Mouse (Mus musculus): ENCODE data around the gene Cenpt. TPM values are rescaled to one million over a fixed set of nuclear protein-coding genes. Genes with fewer than 3 reads are reported as not detected.
"Not testable (repeated sequence)": the region's sequence is repeated elsewhere in the genome, so short reads cannot be mapped to it uniquely, and the experiment has no call there.

Cenpt gene
- polyA plus RNA-seq, 1 experiment from 2014 or later, result 57.9 TPM

DNA sequence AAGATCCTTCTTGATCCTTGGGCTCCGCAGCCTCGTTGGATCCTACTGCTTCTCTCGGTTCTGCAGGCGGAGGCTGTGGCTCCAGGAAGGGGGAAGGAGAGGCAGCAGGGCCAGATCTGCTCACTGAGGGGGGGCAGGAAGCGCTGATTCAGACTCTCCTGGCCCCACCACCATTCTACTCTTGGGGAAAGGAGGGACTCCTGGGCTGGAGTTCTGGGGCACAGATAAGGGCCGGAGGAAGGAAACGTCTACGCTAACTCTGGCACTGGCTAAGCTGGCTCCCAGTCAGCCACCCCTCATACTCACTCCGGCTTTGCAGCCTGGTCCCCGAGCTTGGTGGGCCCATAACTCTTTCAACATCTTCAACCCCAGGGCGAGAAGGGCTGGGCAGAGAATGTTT, 6.4 kb downstream of the Cenpt start:
- H3K9me3 ChIP-seq, result no peaks in the 10 kb centered on the region
- no peak for DNase-seq (ENCODE audit: extremely low spot score, low spot score)
- no peaks in the 10 kb centered on the region for H3K27me3 ChIP-seq (ENCODE audit: poor library complexity, severe bottlenecking)
- peaks cover 12% of the 10 kb centered on the region for H3K4me1 ChIP-seq
- H3K27ac ChIP-seq, result no peak overlapping the region
- peaks cover 82% of the 10 kb centered on the region for H3K36me3 ChIP-seq (replicated peaks)
- WGBS, result 89% methylated on average over 11 of the region's 11 CpGs
- no peak overlapping the region for H3K4me3 ChIP-seq

DNA sequence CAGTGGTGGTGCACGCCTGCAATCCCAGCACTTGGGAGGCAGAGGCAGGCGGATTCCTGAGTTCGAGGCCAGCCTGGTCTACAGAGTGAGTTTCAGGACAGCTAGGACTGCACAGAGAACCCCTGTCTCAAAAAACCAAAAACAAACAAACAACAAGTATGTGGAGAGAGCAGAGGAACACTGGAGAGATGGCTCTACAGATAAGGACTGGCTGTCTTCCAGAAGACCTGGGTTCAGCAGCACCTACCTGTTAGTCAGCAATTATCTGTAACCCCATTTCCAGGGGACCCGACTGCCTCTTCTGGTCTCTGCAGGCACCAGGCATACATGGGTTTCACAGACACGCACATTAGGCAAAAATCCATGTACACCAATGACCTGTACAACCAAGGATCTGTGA, 13.9 kb downstream of the Cenpt start:
- no peaks in the 10 kb centered on the region for H3K9me3 ChIP-seq

DNA sequence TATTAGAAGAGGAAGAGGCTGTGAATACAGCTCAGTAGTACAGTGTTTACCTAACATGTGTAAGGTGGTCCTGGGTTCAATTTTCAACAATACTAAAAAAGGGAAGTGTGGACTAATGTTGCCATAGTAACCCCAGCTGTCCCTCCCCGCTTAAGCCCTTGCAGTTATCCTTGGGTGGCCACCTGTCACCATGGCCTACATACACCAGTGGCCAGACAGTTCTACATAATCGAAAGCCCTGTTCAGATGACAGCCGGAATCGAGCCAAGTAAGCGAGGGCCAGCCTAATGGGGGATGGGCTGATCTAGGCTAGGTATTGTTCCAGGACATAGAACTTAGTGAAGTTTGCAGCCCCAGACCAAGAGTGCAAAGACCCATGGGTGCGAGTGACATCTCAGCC, 16.1 kb downstream of the Cenpt start:
- no peak for DNase-seq (ENCODE audit: extremely low spot score, low spot score)
- Histone ChIP-seq H3K36me3 (replicated peaks) (peaks cover 13% of the 10 kb centered on the region), H3K27ac (no peak overlapping the region), H3K27me3 (ENCODE audit: poor library complexity, severe bottlenecking) (no peaks in the 10 kb centered on the region), H3K9me3 (no peaks in the 10 kb centered on the region), H3K4me1 (peaks cover 9% of the 10 kb centered on the region; the same call in 1 of the 2 replicates), H3K4me3 (no peak overlapping the region)
- 89% methylated on average over 6 of the region's 6 CpGs for WGBS

More for the DNA sequence above, 13.9 kb downstream of the Cenpt start:
- WGBS, result 89% methylated on average over 5 of the region's 5 CpGs
- no peaks in the 10 kb centered on the region for H3K27me3 ChIP-seq (ENCODE audit: poor library complexity, severe bottlenecking)
- peaks cover 34% of the 10 kb centered on the region for H3K36me3 ChIP-seq (replicated peaks)
- H3K4me3 ChIP-seq, result no peak overlapping the region
- no peak for DNase-seq (ENCODE audit: extremely low spot score, low spot score)
- no peak overlapping the region for H3K27ac ChIP-seq
- H3K4me1 ChIP-seq, result peaks cover 9% of the 10 kb centered on the region; the same call in 1 of the 2 replicates

DNA sequence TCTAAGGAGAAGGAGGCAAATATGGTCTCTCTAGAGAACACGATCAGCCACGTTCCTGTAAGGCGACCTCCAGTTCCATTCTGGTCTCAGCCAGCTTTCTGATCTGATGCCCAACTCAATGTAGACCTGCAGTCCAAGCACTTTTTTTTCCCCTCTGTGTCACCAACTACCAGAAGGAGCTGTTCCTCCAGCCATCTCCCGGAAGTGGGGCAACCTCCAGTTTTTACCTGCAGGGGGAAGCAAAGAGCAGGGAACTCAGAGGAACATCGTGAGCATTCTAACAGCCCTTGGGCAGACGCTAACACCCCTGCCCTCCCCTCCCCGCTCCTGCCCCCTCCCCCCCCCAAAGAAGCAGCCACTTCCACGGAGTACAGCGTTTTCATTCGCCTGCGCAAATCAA, 17.8 kb downstream of the Cenpt start:
- DNase-seq (ENCODE audit: extremely low spot score, low spot score), result peak; percentile 31
- no peaks in the 10 kb centered on the region for H3K27me3 ChIP-seq (ENCODE audit: poor library complexity, severe bottlenecking)
- no peak overlapping the region for H3K4me3 ChIP-seq
- H3K9me3 ChIP-seq, result no peaks in the 10 kb centered on the region
- H3K27ac ChIP-seq, result no peak overlapping the region
- H3K4me1 ChIP-seq, result peaks cover 9% of the 10 kb centered on the region; the same call in 1 of the 2 replicates
- 31% methylated on average over 11 of the region's 11 CpGs for WGBS
- H3K36me3 ChIP-seq (replicated peaks), result no peaks in the 10 kb centered on the region

DNA sequence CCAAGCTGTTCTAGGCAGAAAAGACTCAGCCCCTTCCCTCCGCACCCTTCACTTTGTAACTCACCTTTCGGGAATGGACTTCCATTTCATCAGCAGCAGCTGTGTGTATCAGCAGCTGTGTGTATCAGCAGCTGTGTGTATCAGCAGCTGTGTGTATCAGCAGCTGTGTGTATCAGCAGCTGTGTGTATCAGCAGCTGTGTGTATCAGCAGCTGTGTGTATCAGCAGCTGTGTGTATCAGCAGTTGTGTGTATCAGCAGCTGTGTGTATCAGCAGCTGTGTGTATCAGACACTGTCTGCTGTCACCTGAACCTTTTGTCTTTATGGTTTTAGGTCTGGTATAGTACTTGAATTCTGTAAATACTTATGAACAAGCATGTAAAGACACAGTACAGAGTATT, 19.3 kb downstream of the Cenpt start:
- H3K4me3 ChIP-seq; H3K27me3 ChIP-seq (ENCODE audit: poor library complexity, severe bottlenecking); H3K9me3 ChIP-seq; DNase-seq (ENCODE audit: extremely low spot score, low spot score); H3K36me3 ChIP-seq (replicated peaks); H3K4me1 ChIP-seq; H3K27ac ChIP-seq: not testable (repeated sequence)
- WGBS, result 81% methylated on average over 2 of the region's 2 CpGs

DNA sequence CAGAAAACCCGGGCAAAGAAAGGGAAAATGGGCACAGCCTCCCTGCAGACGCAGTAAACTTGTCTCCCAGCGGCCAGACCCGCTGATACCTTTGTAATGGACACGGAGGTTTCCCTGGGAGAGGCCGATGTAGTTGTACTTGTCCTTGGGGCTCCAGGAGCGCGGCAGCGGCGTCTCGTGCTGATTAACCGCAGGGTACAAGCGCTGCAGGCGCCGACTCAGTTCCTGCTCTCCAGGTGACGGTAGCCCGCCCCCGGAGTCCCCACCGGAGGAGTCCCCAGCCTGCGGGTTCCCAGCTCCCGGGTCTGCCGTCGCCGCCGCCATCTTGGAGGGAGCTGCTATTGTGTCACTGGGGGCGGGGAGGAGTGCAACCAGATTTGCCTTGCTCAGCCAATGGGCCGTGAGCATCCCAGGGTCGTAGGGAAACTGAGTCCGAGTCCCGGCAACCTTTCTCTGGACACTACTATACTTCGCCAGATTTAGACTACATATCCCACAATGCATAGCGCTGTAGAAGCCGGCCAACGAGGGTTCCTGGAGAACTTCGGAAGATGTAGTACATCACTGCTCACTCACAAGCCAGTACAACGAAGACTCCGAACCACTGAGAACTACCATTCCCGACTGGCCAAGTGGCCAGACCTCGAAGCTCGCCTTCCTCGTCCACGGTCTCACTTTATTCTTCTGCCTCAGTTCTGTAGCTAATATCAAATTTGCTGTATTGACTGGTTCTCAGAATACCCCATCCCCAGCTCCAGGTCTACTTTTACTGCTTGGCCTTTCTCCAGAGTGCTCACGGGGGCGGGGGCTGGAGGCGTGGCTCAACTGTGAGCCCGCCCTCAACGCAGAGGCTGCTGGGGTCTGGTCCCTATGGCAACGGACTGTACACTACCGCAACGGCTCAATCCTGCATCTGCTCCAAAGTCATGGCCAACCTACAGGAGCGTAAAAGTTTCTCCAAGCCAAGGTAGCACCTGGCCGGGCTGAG, 25.9 kb downstream of the Cenpt start, which contains the start of the genes Ranbp10 and Tsnaxip1:
Gene Ranbp10 (minus strand): TSS at position 490 of the 988 bp plus-strand sequence.
Gene Tsnaxip1 (plus strand): TSS at position 871 of the 988 bp plus-strand sequence.
- Histone ChIP-seq H3K9me3 (no peaks in the 10 kb centered on the region), H3K27ac (peak within 1 kb of the TSS; percentile 93), H3K27me3 (ENCODE audit: poor library complexity, severe bottlenecking) (no peaks in the 10 kb centered on the region), H3K36me3 (replicated peaks) (peaks cover 36% of the 10 kb centered on the region), H3K4me1 (peaks cover 18% of the 10 kb centered on the region), H3K4me3 (peak within 1 kb of the TSS; percentile 97)
- under 1% methylated on average over 52 of the region's 52 CpGs for WGBS
- DNase-seq (ENCODE audit: extremely low spot score, low spot score), result peak; percentile 96

DNA sequence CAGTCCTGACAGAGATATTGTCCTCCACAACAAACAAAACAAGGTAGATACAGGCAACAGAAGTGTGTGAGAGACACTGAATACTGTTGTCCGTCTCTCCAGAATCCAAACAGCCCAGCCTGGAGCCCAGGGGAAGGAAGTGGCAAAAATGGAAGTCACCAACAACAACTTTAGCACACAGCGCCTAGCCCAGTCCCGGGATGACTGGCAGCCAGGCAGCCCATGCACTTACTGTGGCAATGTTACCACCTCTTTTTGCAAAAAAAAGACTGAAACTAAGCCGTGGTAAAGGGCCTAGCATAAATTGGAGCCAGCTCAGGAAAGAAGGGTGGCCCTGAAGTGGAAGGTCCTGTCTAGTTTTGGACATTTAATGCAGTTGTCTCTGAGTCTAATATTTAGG, 26.7 kb downstream of the Cenpt start:
- H3K27ac ChIP-seq, result peak overlapping the region; percentile 93

DNA sequence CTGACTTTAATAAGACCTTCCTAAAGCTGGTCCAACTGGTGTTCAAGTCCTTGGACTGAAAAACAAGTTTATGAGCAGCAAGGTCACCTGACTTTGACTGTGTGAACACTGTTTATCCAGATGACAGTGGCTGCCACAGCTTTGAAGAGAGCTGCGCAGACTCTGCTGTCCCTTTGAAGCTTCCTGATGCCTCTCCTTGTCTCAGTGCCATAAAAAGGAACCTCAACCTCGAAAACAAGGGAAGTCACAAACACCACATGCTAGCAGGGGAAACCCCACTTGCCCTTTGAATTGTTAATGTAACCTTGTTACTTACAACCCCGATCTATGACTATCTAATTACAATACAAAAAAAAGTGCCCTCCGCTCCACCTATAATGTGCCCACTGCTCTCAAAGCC, 27.6 kb downstream of the Cenpt start:
- DNase-seq (ENCODE audit: extremely low spot score, low spot score), result no peak
- Histone ChIP-seq H3K9me3 (0 out of 2 replicates have a peak, but pooled peaks cover 2% of the 10 kb centered on the region), H3K27ac (no peak overlapping the region), H3K27me3 (ENCODE audit: poor library complexity, severe bottlenecking) (no peaks in the 10 kb centered on the region), H3K36me3 (replicated peaks) (peaks cover 53% of the 10 kb centered on the region), H3K4me1 (peaks cover 18% of the 10 kb centered on the region), H3K4me3 (peak overlapping the region; percentile 97)
- WGBS, result 90% methylated on average over 4 of the region's 4 CpGs

More for the DNA sequence above, 26.7 kb downstream of the Cenpt start:
- WGBS, result 15% methylated on average over 4 of the region's 4 CpGs
- Histone ChIP-seq H3K4me3 (peak overlapping the region; percentile 97), H3K4me1 (peaks cover 18% of the 10 kb centered on the region), H3K9me3 (0 out of 2 replicates have a peak, but pooled peaks cover 2% of the 10 kb centered on the region), H3K36me3 (replicated peaks) (peaks cover 44% of the 10 kb centered on the region), H3K27me3 (ENCODE audit: poor library complexity, severe bottlenecking) (no peaks in the 10 kb centered on the region)
- DNase-seq (ENCODE audit: extremely low spot score, low spot score), result no peak

DNA sequence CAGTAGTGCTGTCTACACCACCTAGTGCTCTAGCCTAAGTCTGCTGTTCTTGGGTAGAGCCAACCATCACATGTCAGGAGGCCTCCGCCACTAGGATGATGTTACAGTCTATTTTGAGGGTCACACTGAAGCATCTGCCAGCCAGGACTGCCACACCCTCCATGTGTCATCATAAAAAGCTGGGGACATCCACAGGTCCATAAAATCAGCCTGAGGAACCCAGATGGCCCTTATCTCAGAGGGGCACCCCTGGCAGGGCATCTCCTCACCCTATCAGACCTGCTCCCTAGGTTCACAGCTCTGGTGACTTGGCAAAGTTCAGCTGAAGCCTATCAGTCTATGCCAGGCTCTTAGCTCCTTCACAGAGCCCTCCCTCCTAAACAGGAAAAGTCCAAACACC, 32.2 kb downstream of the Cenpt start:
- Histone ChIP-seq H3K9me3 (0 out of 2 replicates have a peak, but pooled peaks cover 2% of the 10 kb centered on the region), H3K4me1 (peaks cover 6% of the 10 kb centered on the region), H3K4me3 (no peak overlapping the region), H3K27ac (no peak overlapping the region), H3K27me3 (ENCODE audit: poor library complexity, severe bottlenecking) (no peaks in the 10 kb centered on the region), H3K36me3 (replicated peaks) (peaks cover 91% of the 10 kb centered on the region)
- DNase-seq (ENCODE audit: extremely low spot score, low spot score), result no peak
- 100% methylated on average over 1 of the region's 1 CpGs for WGBS

DNA sequence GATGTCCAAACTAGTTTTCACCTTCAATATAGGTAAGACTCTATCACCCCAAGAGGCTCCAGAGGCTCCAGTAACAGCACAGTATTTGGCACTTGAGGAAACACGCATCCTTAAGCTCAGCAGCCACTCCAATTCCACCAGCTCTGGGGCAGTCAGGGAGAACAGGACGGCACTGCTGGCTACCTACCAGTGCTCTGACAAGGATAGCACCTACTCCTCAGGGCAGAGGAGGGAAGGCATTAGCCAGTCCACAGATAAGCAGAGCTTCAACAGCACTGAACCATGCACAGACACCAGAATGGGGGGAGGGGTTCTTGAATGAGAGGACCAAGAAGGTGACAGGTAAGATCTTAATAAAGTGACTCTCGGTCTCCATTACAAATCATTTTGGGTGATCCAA, 33.4 kb downstream of the Cenpt start:
- Histone ChIP-seq H3K27ac (no peak overlapping the region), H3K9me3 (0 out of 2 replicates have a peak, but pooled peaks cover 2% of the 10 kb centered on the region), H3K4me3 (no peak overlapping the region), H3K4me1 (no peaks in the 10 kb centered on the region), H3K36me3 (replicated peaks) (peaks cover 83% of the 10 kb centered on the region), H3K27me3 (ENCODE audit: poor library complexity, severe bottlenecking) (no peaks in the 10 kb centered on the region)
- WGBS, result 94% methylated on average over 3 of the region's 3 CpGs
- DNase-seq (ENCODE audit: extremely low spot score, low spot score), result no peak

DNA sequence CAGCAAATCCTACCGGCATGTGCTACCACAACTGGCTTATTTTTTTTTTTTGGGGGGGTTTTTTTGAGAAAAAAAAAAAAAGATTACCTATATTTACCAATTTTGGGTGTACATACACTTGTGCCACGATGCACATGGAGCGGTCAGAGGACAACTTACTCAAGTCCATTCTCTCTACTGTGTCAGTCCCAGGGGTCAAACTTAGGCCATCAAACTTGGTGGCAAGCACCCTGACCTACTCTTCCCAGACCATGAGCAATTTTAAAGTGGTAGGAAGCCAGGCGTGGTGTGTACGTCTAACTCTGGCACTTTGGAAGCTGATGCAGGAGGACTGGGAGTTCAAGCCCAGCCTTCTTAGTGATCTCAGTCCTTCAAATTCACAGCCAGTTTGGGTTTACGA, 39.8 kb downstream of the Cenpt start:
- Histone ChIP-seq H3K9me3 (no peaks in the 10 kb centered on the region), H3K4me3 (no peak overlapping the region), H3K27ac (no peak overlapping the region), H3K27me3 (ENCODE audit: poor library complexity, severe bottlenecking) (no peaks in the 10 kb centered on the region), H3K4me1 (no peaks in the 10 kb centered on the region), H3K36me3 (replicated peaks) (peaks cover 62% of the 10 kb centered on the region)
- DNase-seq (ENCODE audit: extremely low spot score, low spot score), result no peak
- WGBS, result 93% methylated on average over 6 of the region's 6 CpGs

DNA sequence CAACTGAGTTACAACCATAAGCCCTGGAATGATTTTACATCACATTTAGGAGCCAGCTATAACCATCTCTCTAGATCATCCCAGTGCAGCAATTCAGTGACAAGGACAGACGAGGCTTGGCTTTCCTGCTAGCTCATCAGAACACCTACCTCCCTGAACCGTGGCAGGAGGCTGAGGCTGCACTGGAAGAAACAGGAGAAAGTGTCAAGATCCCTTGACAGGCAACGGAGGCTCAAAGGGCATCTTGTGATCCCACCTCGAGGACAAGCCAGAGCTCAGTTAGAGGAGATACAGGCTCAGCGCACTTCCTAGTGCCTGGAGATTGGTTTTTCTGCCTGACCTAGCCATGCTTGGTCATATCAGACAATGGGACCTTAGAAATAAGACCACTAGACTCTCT, 40.6 kb downstream of the Cenpt start:
- H3K9me3 ChIP-seq, result no peaks in the 10 kb centered on the region
- 90% methylated on average over 5 of the region's 5 CpGs for WGBS

DNA sequence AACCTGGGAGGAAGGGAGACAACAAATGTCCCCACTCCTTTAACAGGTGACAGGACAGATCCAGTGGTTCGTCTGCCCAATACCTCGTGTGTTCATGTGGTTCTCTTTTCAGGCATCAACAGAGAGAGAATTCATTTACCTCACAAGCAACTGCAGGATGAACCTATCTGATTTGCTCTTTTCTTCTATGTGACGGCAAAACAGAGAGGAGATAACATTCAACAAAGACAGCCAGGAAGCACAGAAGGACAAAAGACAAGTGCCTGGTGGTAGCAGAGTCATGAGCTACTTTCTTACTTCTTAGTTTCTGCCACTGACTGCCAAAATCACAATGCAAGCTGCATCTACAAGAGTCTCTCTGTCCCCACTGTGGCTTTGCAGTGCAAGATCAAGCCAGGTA, 41.5 kb downstream of the Cenpt start:
- WGBS, result 89% methylated on average over 3 of the region's 3 CpGs

More for the DNA sequence above, 40.6 kb downstream of the Cenpt start:
- Histone ChIP-seq H3K4me3 (no peak overlapping the region), H3K27me3 (ENCODE audit: poor library complexity, severe bottlenecking) (no peaks in the 10 kb centered on the region), H3K36me3 (replicated peaks) (peaks cover 59% of the 10 kb centered on the region), H3K27ac (no peak overlapping the region), H3K4me1 (no peaks in the 10 kb centered on the region)
- no peak for DNase-seq (ENCODE audit: extremely low spot score, low spot score)

More for the DNA sequence above, 41.5 kb downstream of the Cenpt start:
- H3K27me3 ChIP-seq (ENCODE audit: poor library complexity, severe bottlenecking), result no peaks in the 10 kb centered on the region
- peaks cover 51% of the 10 kb centered on the region for H3K36me3 ChIP-seq (replicated peaks)
- DNase-seq (ENCODE audit: extremely low spot score, low spot score), result no peak
- no peaks in the 10 kb centered on the region for H3K9me3 ChIP-seq
- H3K4me3 ChIP-seq, result no peak overlapping the region
- H3K27ac ChIP-seq, result no peak overlapping the region
- no peaks in the 10 kb centered on the region for H3K4me1 ChIP-seq

All from forebrain, embryonic 10.5 days (tissue).